11 mouse cellular contexts compared by ENCODE assay signal in the genomic region with DNA sequence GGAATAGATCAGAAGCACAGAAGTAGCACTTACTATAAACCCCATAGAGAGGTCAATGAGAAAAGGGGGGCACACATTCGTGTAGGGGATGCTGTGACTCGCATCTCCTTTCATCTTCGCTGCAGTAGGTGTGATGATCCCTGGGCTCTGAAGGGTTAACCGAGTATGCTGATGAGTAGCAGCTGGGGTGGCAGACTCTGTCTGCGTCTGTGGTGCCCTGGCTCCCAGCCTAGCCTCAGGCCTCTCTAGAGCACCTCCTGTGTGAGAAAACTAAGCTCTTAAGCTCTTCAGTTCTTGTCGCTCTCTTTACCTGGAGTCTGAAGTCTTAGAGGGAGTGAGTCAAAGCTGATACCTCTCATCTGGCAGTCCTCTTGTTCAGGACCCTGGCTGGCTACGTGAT. TPM values are rescaled to one million over a fixed set of nuclear protein-coding genes. Genes with fewer than 3 reads are reported as not detected.
A peak's percentile ranks its signal among the peaks of the same experiment; 100 is the strongest.
DNase-seq lines count a peak whose midpoint lies in the region; ATAC-seq lines count a peak whose summit lies in the region.
"Had no signal": no experiment of that assay in that cellular context is flagged by ENCODE, and none has a peak within 500 bp of the region (broad histone marks: within the 10 kb centered on the region; RNA-seq: fewer than 3 reads in every experiment).

No protein-coding gene starts in this region.

- H3K36me3 ChIP-seq in neural tube, embryonic 15.5 days = no peaks in the 10 kb centered on the region
- H3K36me3 ChIP-seq in forebrain, embryonic 15.5 days = no peaks in the 10 kb centered on the region
- no peaks in the 10 kb centered on the region for H3K36me3 ChIP-seq in limb, embryonic 11.5 days (ENCODE audit: control insufficient read depth, insufficient read depth, low read length)
- no peaks in the 10 kb centered on the region for H3K36me3 ChIP-seq in neural tube, embryonic 14.5 days (ENCODE audit: control insufficient read depth, insufficient read depth, low read length)

- peak; percentile 37 for DNase-seq in neural tube, embryonic 10.5 days (ENCODE audit: extremely low spot score, low spot score)
- peak; percentile 44 for DNase-seq in limb, embryonic 11.5 days (ENCODE audit: low spot score)
- no peak for DNase-seq in B cell, adult 2 months
- DNase-seq in frontal cortex, postnatal 14 days (ENCODE audit: low spot score in 2 of 2) = no peak
- DNase-seq in layer of hippocampus, adult 9-10 months (ENCODE audit: low spot score) = no peak
- DNase-seq: kidney, postnatal 10 days; lung, postnatal 10 days had no signal

- no peak for ATAC-seq in neural tube, embryonic 15.5 days (ENCODE audit: low FRiP score)
- peak; percentile 47 for ATAC-seq in forebrain, embryonic 15.5 days (replicated peaks)
- ATAC-seq in limb, embryonic 11.5 days (ENCODE audit: insufficient number of reproducible peaks, low FRiP score, low TSS enrichment, low read depth) = no peak
- ATAC-seq in neural tube, embryonic 14.5 days (ENCODE audit: low read depth) = peak; percentile 45; the same call in 1 of the 2 replicates
- ATAC-seq: activated CD4-positive, CD25-positive, alpha-beta regulatory T cell, adult 4 months had no signal

- H3K27me3 ChIP-seq in neural tube, embryonic 15.5 days (replicated peaks) = no peaks in the 10 kb centered on the region
- H3K27me3 ChIP-seq in forebrain, embryonic 15.5 days = no peaks in the 10 kb centered on the region
- H3K27me3 ChIP-seq in limb, embryonic 11.5 days (ENCODE audit: control insufficient read depth, insufficient read depth, low read length) = no peaks in the 10 kb centered on the region
- H3K27me3 ChIP-seq in neural tube, embryonic 14.5 days (ENCODE audit: control insufficient read depth, insufficient read depth, low read length) = no peaks in the 10 kb centered on the region

- peaks cover 20% of the 10 kb centered on the region for H3K4me1 ChIP-seq in neural tube, embryonic 15.5 days
- peaks cover 29% of the 10 kb centered on the region for H3K4me1 ChIP-seq in forebrain, embryonic 15.5 days
- peaks cover 26% of the 10 kb centered on the region for H3K4me1 ChIP-seq in limb, embryonic 11.5 days (ENCODE audit: control insufficient read depth, insufficient read depth, low read length)
- peaks cover 6% of the 10 kb centered on the region; the same call in 1 of the 2 replicates for H3K4me1 ChIP-seq in neural tube, embryonic 14.5 days (ENCODE audit: control insufficient read depth, insufficient read depth, low read length)

- H3K4me2 ChIP-seq in neural tube, embryonic 15.5 days = no peak overlapping the region
- 0 out of 2 replicates have a peak overlapping the region, but pooled peaks have one; percentile 1 for H3K4me2 ChIP-seq in forebrain, embryonic 15.5 days (replicated peaks)
- no peak overlapping the region for H3K4me2 ChIP-seq in limb, embryonic 11.5 days (ENCODE audit: low read depth, severe bottlenecking)
- H3K4me2 ChIP-seq in neural tube, embryonic 14.5 days (ENCODE audit: low read depth, low read length) = no peak overlapping the region

- WGBS in neural tube, embryonic 15.5 days = 15% methylated on average over 7 of the region's 7 CpGs
- 7% methylated on average over 7 of the region's 7 CpGs for WGBS in forebrain, embryonic 15.5 days
- WGBS in limb, embryonic 11.5 days = 10% methylated on average over 7 of the region's 7 CpGs
- WGBS in neural tube, embryonic 14.5 days = 15% methylated on average over 7 of the region's 7 CpGs

- no peaks in the 10 kb centered on the region for H3K9me3 ChIP-seq in neural tube, embryonic 15.5 days (replicated peaks)
- no peaks in the 10 kb centered on the region for H3K9me3 ChIP-seq in forebrain, embryonic 15.5 days
- H3K9me3 ChIP-seq in limb, embryonic 11.5 days (ENCODE audit: control insufficient read depth, low read length) = no peaks in the 10 kb centered on the region
- H3K9me3 ChIP-seq in neural tube, embryonic 14.5 days (ENCODE audit: control insufficient read depth, low read length) = no peaks in the 10 kb centered on the region

- H3K4me3 ChIP-seq in neural tube, embryonic 15.5 days (replicated peaks) = no peak overlapping the region
- no peak overlapping the region for H3K4me3 ChIP-seq in forebrain, embryonic 15.5 days
- H3K4me3 ChIP-seq in limb, embryonic 11.5 days (ENCODE audit: low read depth, low read length) = no peak overlapping the region
- H3K4me3 ChIP-seq in neural tube, embryonic 14.5 days (ENCODE audit: low read depth, low read length) = no peak overlapping the region

- no peak overlapping the region for H3K27ac ChIP-seq in neural tube, embryonic 15.5 days (replicated peaks)
- peak overlapping the region; percentile 70; the same call in 1 of the 2 replicates for H3K27ac ChIP-seq in forebrain, embryonic 15.5 days (replicated peaks)
- peak overlapping the region; percentile 66; the same call in 1 of the 2 replicates for H3K27ac ChIP-seq in limb, embryonic 11.5 days (replicated peaks; ENCODE audit: low read depth, low read length)
- H3K27ac ChIP-seq in neural tube, embryonic 14.5 days (ENCODE audit: low read depth, low read length) = no peak overlapping the region

- H3K9ac ChIP-seq in neural tube, embryonic 15.5 days (replicated peaks) = no peak overlapping the region
- no peak overlapping the region for H3K9ac ChIP-seq in forebrain, embryonic 15.5 days (replicated peaks)
- no peak overlapping the region for H3K9ac ChIP-seq in limb, embryonic 11.5 days (ENCODE audit: low read length)
- H3K9ac ChIP-seq in neural tube, embryonic 14.5 days (replicated peaks; ENCODE audit: low read depth, low read length) = no peak overlapping the region

RNA-seq across cellular contexts. Expression of a gene that starts 36.0 kb away (rescaled TPM):
- 11.3 and 14.3 TPM in 2 replicates for polyA plus RNA-seq in neural tube, embryonic 15.5 days (2015; fragmentation: Nextera tagmentation; extraction: Ambion mirVana)
- polyA plus RNA-seq in forebrain, embryonic 15.5 days (2015; fragmentation: Nextera tagmentation; extraction: Ambion mirVana) = 39.2 and 42.1 TPM in 2 replicates
- polyA plus RNA-seq in limb, embryonic 11.5 days (2014; fragmentation: Nextera tagmentation; extraction: Ambion mirVana) = 4.8 and 4.9 TPM in 2 replicates
- polyA plus RNA-seq in neural tube, embryonic 14.5 days (2014; fragmentation: Nextera tagmentation; extraction: Ambion mirVana) = 5.8 and 8.3 TPM in 2 replicates

RNA-seq across cellular contexts. Expression of a gene that starts 45.1 kb away (rescaled TPM):
- polyA plus RNA-seq in neural tube, embryonic 15.5 days (2015; fragmentation: Nextera tagmentation; extraction: Ambion mirVana) = 31.4 and 32.0 TPM in 2 replicates
- polyA plus RNA-seq in forebrain, embryonic 15.5 days (2015; fragmentation: Nextera tagmentation; extraction: Ambion mirVana) = 42.5 and 44.4 TPM in 2 replicates
- polyA plus RNA-seq in limb, embryonic 11.5 days (2014; fragmentation: Nextera tagmentation; extraction: Ambion mirVana) = 9.1 and 10.2 TPM in 2 replicates
- 38.0 and 41.1 TPM in 2 replicates for polyA plus RNA-seq in neural tube, embryonic 14.5 days (2014; fragmentation: Nextera tagmentation; extraction: Ambion mirVana)

RNA-seq across cellular contexts. Expression of a gene that starts 51.3 kb away (rescaled TPM):
- 11.2 and 13.4 TPM in 2 replicates for polyA plus RNA-seq in neural tube, embryonic 15.5 days (2015; fragmentation: Nextera tagmentation; extraction: Ambion mirVana)
- polyA plus RNA-seq in forebrain, embryonic 15.5 days (2015; fragmentation: Nextera tagmentation; extraction: Ambion mirVana) = 19.2 and 19.7 TPM in 2 replicates
- 0.24 and 0.74 TPM in 2 replicates for polyA plus RNA-seq in limb, embryonic 11.5 days (2014; fragmentation: Nextera tagmentation; extraction: Ambion mirVana)
- 12.1 and 15.3 TPM in 2 replicates for polyA plus RNA-seq in neural tube, embryonic 14.5 days (2014; fragmentation: Nextera tagmentation; extraction: Ambion mirVana)

Comparison
In these comparisons a context has a peak if more than half of its experiments do, and no peak if none do; other contexts are left out.
1. ATAC-seq: peak in forebrain, embryonic 15.5 days (single experiment) and neural tube, embryonic 14.5 days (single experiment); none in neural tube, embryonic 15.5 days (single experiment) and limb, embryonic 11.5 days (single experiment).
2. DNase-seq: peak in neural tube, embryonic 10.5 days (single experiment) and limb, embryonic 11.5 days (single experiment); none in B cell, adult 2 months (0 of 2), frontal cortex, postnatal 14 days (0 of 2) and layer of hippocampus, adult 9-10 months (single experiment).
3. H3K27ac ChIP-seq: peak in forebrain, embryonic 15.5 days (single experiment) and limb, embryonic 11.5 days (single experiment); none in neural tube, embryonic 15.5 days (single experiment) and neural tube, embryonic 14.5 days (single experiment).